Mouse (Mus musculus): ENCODE measurements around the gene Stk10.
"Not testable (repeated sequence)": the region's sequence is repeated elsewhere in the genome, so short reads cannot be mapped to it uniquely, and the experiment has no call there.

The Stk10 gene

GRCm38 (mm10) chr11:32532765-32533481, at the start of gene Stk10:
Gene Stk10 (plus strand): TSS chr11:32533305.
- peak; percentile 90 for DNase-seq (ENCODE audit: low spot score)

GRCm38 (mm10) chr11:32485290-32485689, 47.8 kb upstream of the Stk10 start:
- DNase-seq (ENCODE audit: low spot score): no peak

- DNase-seq (ENCODE audit: low spot score): no peak
Observed at GRCm38 (mm10) chr11:32486621-32487020, 46.5 kb upstream of the Stk10 start.

GRCm38 (mm10) chr11:32487501-32487900, 45.6 kb upstream of the Stk10 start:
- DNase-seq (ENCODE audit: low spot score): no peak

GRCm38 (mm10) chr11:32488344-32488743, 44.8 kb upstream of the Stk10 start:
- no peak for DNase-seq (ENCODE audit: low spot score)

- no peak for DNase-seq (ENCODE audit: low spot score)
Observed at GRCm38 (mm10) chr11:32488808-32489670, 44.1 kb upstream of the Stk10 start.

- no peak for DNase-seq (ENCODE audit: low spot score)
Observed at GRCm38 (mm10) chr11:32491079-32491478, 42.0 kb upstream of the Stk10 start.

- no peak for DNase-seq (ENCODE audit: low spot score)
Observed at GRCm38 (mm10) chr11:32493312-32493711, 39.8 kb upstream of the Stk10 start.

GRCm38 (mm10) chr11:32495283-32495682, 37.8 kb upstream of the Stk10 start:
- DNase-seq (ENCODE audit: low spot score): no peak

- peak; percentile 17 for DNase-seq (ENCODE audit: low spot score)
Observed at GRCm38 (mm10) chr11:32498757-32499535, 34.2 kb upstream of the Stk10 start.

GRCm38 (mm10) chr11:32499931-32500330, 33.2 kb upstream of the Stk10 start:
- DNase-seq (ENCODE audit: low spot score): no peak

- DNase-seq (ENCODE audit: low spot score): no peak
Observed at GRCm38 (mm10) chr11:32503711-32504110, 29.4 kb upstream of the Stk10 start.

- no peak for DNase-seq (ENCODE audit: low spot score)
Observed at GRCm38 (mm10) chr11:32505091-32505739, 27.9 kb upstream of the Stk10 start.

- no peak for DNase-seq (ENCODE audit: low spot score)
Observed at GRCm38 (mm10) chr11:32510930-32511329, 22.2 kb upstream of the Stk10 start.

- DNase-seq (ENCODE audit: low spot score): not testable (repeated sequence)
Observed at GRCm38 (mm10) chr11:32514853-32515252, 18.3 kb upstream of the Stk10 start.

GRCm38 (mm10) chr11:32516091-32516490, 17.0 kb upstream of the Stk10 start:
- no peak for DNase-seq (ENCODE audit: low spot score)

- DNase-seq (ENCODE audit: low spot score): no peak
Observed at GRCm38 (mm10) chr11:32516916-32517712, 16.0 kb upstream of the Stk10 start.

GRCm38 (mm10) chr11:32518770-32519169, 14.3 kb upstream of the Stk10 start:
- DNase-seq (ENCODE audit: low spot score): no peak

- DNase-seq (ENCODE audit: low spot score): no peak
Observed at GRCm38 (mm10) chr11:32519354-32519753, 13.8 kb upstream of the Stk10 start.

GRCm38 (mm10) chr11:32521246-32521645, 11.9 kb upstream of the Stk10 start:
- no peak for DNase-seq (ENCODE audit: low spot score)
